ENCODE assay signal across 8 mouse cellular contexts in genomic region chr2:84455236-84455799, GRCm38 (mm10). TPM values are rescaled to one million over a fixed set of nuclear protein-coding genes. Genes with fewer than 3 reads are reported as not detected.
DNase-seq lines count a peak whose midpoint lies in the region; ATAC-seq and TF ChIP-seq lines count a peak whose summit lies in the region.

No protein-coding gene starts in this region.

- peaks cover 40% of the 10 kb centered on the region for H3K36me3 ChIP-seq in G1E (replicated peaks)
- peaks cover 2% of the 10 kb centered on the region; the same call in 1 of the 2 replicates for H3K36me3 ChIP-seq in kidney, embryonic 14.5 days (ENCODE audit: control insufficient read depth, insufficient read depth, low read length)
- H3K36me3 ChIP-seq in limb, embryonic 14.5 days (ENCODE audit: control insufficient read depth, insufficient read depth, low read length): no peaks in the 10 kb centered on the region

- no peak for TF ChIP-seq POLR2A in limb, embryonic 14.5 days (IDR thresholded peaks at IDR 0.05; ENCODE audit: borderline replicate concordance, extremely low read depth, insufficient read depth, insufficient read length)

- H3K27me3 ChIP-seq in G1E (ENCODE audit: insufficient read depth, low read length): no peaks in the 10 kb centered on the region; the same call in 1 of the 2 replicates
- no peaks in the 10 kb centered on the region for H3K27me3 ChIP-seq in kidney, embryonic 14.5 days (ENCODE audit: control insufficient read depth, insufficient read depth, low read length)
- no peaks in the 10 kb centered on the region for H3K27me3 ChIP-seq in limb, embryonic 14.5 days (ENCODE audit: control insufficient read depth, insufficient read depth, low read length)

- peaks cover 26% of the 10 kb centered on the region for H3K4me1 ChIP-seq in G1E (ENCODE audit: insufficient read depth, low read depth, low read length)
- no peaks in the 10 kb centered on the region for H3K4me1 ChIP-seq in kidney, embryonic 14.5 days (ENCODE audit: control insufficient read depth, insufficient read depth, low read length)
- no peaks in the 10 kb centered on the region for H3K4me1 ChIP-seq in limb, embryonic 14.5 days (ENCODE audit: control insufficient read depth, insufficient read depth, low read length)

- no peak overlapping the region for H3K4me3 ChIP-seq in G1E (ENCODE audit: low read depth, low read length)
- H3K4me3 ChIP-seq in kidney, embryonic 14.5 days (ENCODE audit: low read length): no peak overlapping the region
- H3K4me3 ChIP-seq in limb, embryonic 14.5 days (replicated peaks; ENCODE audit: low read length): no peak overlapping the region

- no peak for ATAC-seq in G1E (ENCODE audit: extremely low read depth, insufficient number of reproducible peaks, low FRiP score, poor library complexity, severe bottlenecking)
- peak; percentile 93 for ATAC-seq in granulocyte monocyte progenitor cell, adult 5-6 weeks (replicated peaks; ENCODE audit: poor library complexity, severe bottlenecking)
- ATAC-seq in kidney, embryonic 14.5 days (ENCODE audit: low FRiP score, low TSS enrichment): peak; percentile 85
- peak; percentile 57; the same call in 1 of the 2 replicates for ATAC-seq in limb, embryonic 14.5 days (ENCODE audit: low FRiP score, low read depth)

- H3K9ac ChIP-seq in kidney, embryonic 14.5 days (ENCODE audit: low read depth, low read length): no peak overlapping the region
- no peak overlapping the region for H3K9ac ChIP-seq in limb, embryonic 14.5 days (ENCODE audit: low read depth, low read length, severe bottlenecking)

- H3K27ac ChIP-seq in kidney, embryonic 14.5 days (ENCODE audit: low read depth, low read length): no peak overlapping the region
- H3K27ac ChIP-seq in limb, embryonic 14.5 days (replicated peaks; ENCODE audit: low read depth, low read length): no peak overlapping the region

- H3K4me2 ChIP-seq in kidney, embryonic 14.5 days (replicated peaks; ENCODE audit: low read depth, low read length): no peak overlapping the region
- H3K4me2 ChIP-seq in limb, embryonic 14.5 days (replicated peaks; ENCODE audit: low read depth, low read length, severe bottlenecking): no peak overlapping the region

- WGBS in kidney, embryonic 14.5 days: 7% methylated on average over 5 of the region's 5 CpGs
- 9% methylated on average over 5 of the region's 5 CpGs for WGBS in limb, embryonic 14.5 days

- no peaks in the 10 kb centered on the region for H3K9me3 ChIP-seq in G1E (replicated peaks)
- no peaks in the 10 kb centered on the region for H3K9me3 ChIP-seq in kidney, embryonic 14.5 days (ENCODE audit: control insufficient read depth, low read length)
- no peaks in the 10 kb centered on the region for H3K9me3 ChIP-seq in limb, embryonic 14.5 days (ENCODE audit: control insufficient read depth, low read length)

- DNase-seq in 416B (ENCODE audit: low read depth) (peak; percentile 91), G1E (ENCODE audit: low spot score) (peak; percentile 26)
- peak; percentile 20 to 53 for DNase-seq in cerebellum, postnatal 25 days
- peak; percentile 94 for DNase-seq in limb, embryonic 14.5 days (ENCODE audit: low spot score)
- peak; percentile 93 for DNase-seq in naive thymus-derived CD4-positive, alpha-beta T cell, adult 2 months (ENCODE audit: low read depth)
- no peak for DNase-seq in urinary bladder, adult 2 months (ENCODE audit: low spot score)

- TF ChIP-seq CTCF in G1E (IDR thresholded peaks at IDR 0.05; ENCODE audit: low read depth, low read length): peak; percentile 53

RNA-seq across cellular contexts. Expression of gene Tfpi, which starts 21.3 kb away (rescaled TPM):
- total RNA-seq in G1E (2014; fragmentation: Nextera tagmentation) (61.5 and 62.5 TPM in 2 replicates), G1E (2017) (37.1 and 41.4 TPM in 2 replicates)
- polyA plus RNA-seq in G1E (2012): 1.2 TPM in 2 replicates
- 28.4 and 69.7 TPM in 2 replicates for total RNA-seq in granulocyte monocyte progenitor cell, adult 5-6 weeks (2014; fragmentation: Nextera tagmentation)
- 74.5 and 81.7 TPM in 2 replicates for total RNA-seq in granulocyte monocyte progenitor cell, adult 5-6 weeks (2017)
- polyA plus RNA-seq in kidney, embryonic 14.5 days (2014; fragmentation: Nextera tagmentation; extraction: Ambion mirVana): 31.5 and 38.1 TPM in 2 replicates
- polyA plus RNA-seq in limb, embryonic 14.5 days (2012; rRNA removed): 22.7 and 28.3 TPM in 2 replicates
- polyA plus RNA-seq in limb, embryonic 14.5 days (2014; fragmentation: Nextera tagmentation; extraction: Ambion mirVana): 29.6 and 31.2 TPM in 2 replicates
- 19.3 and 21.8 TPM in 2 replicates for polyA plus RNA-seq in urinary bladder, adult 2 months (2012; rRNA removed)

RNA-seq across cellular contexts. Expression of gene Calcrl, which starts 30.1 kb away (rescaled TPM):
- 6.5 and 12.7 TPM in 2 replicates for total RNA-seq in G1E (2014; fragmentation: Nextera tagmentation)
- total RNA-seq in G1E (2017): 17.3 and 17.9 TPM in 2 replicates
- polyA plus RNA-seq in G1E (2012): 0.05 and 0.07 TPM in 2 replicates
- total RNA-seq in granulocyte monocyte progenitor cell, adult 5-6 weeks (2014; fragmentation: Nextera tagmentation): 10.0 and 12.3 TPM in 2 replicates
- total RNA-seq in granulocyte monocyte progenitor cell, adult 5-6 weeks (2017): 22.8 and 24.4 TPM in 2 replicates
- polyA plus RNA-seq in kidney, embryonic 14.5 days (2014; fragmentation: Nextera tagmentation; extraction: Ambion mirVana): 43.9 and 82.9 TPM in 2 replicates
- 6.4 and 6.5 TPM in 2 replicates for polyA plus RNA-seq in limb, embryonic 14.5 days (2012; rRNA removed)
- 18.2 and 21.0 TPM in 2 replicates for polyA plus RNA-seq in limb, embryonic 14.5 days (2014; fragmentation: Nextera tagmentation; extraction: Ambion mirVana)
- polyA plus RNA-seq in urinary bladder, adult 2 months (2012; rRNA removed): 23.0 and 24.8 TPM in 2 replicates
